Mouse (Mus musculus) heart, adult 2 months (tissue): ENCODE measurements at regions not wholly inside any gene's neighbourhood (a gene's known extent, or its start where the extent isn't known, plus 50 kb on each side); places are given as distances from the start of the nearest gene placed in this dataset.
"Not testable (repeated sequence)": the region's sequence is repeated elsewhere in the genome, so short reads cannot be mapped to it uniquely, and the experiment has no call there.

Experiments used
- EP300 ChIP-seq: fragments of 200-500 bp; IDR thresholded peaks from 2 replicates; pipeline ENCODE4 v1.6.1; 2011; ENCODE audit warnings: low read depth, low read length, control low read depth; ENCODE audit not compliant: insufficient read depth
- POLR2A ChIP-seq: fragments of 200-500 bp; IDR thresholded peaks from 2 replicates; pipeline ENCODE4 v1.6.1; 2011; ENCODE audit warnings: mild to moderate bottlenecking, low read depth, low read length, control low read depth; ENCODE audit not compliant: insufficient read depth

DNA sequence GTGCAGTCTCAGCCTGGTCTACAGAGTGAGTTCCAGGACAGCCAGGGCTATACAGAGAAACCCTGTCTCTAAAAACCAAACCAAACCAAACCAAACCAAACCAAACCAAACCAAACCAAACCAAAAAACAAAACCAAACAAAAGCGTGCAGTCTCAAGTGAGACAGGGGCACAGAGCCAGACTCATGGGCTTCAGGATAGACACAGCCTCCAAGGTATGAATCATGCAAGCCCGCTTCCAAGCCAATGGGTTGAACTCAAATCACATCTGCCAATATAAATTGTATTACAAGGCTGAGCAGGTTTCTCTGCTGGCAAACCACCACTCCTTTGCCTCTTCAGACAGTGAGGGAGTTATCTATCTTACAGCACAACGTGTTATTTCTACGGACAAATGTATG is 168.5 kb upstream of the Serp2 start:
- TF ChIP-seq POLR2A, EP300: not testable (repeated sequence)
